Mouse (Mus musculus) gastrocnemius, adult 8-10 months (tissue): ENCODE measurements around the gene Me3. TPM values are rescaled to one million over a fixed set of nuclear protein-coding genes. Genes with fewer than 3 reads are reported as not detected.

Source experiments
- DNase-seq, 2 experiments: peaks; one replicate each; pipeline ENCODE4 v3.0.0; 2022; ENCODE audit warnings: low spot score in 2 of 2
- total RNA-seq, 4 experiments: library from RNA; stranded (reverse); gene quantifications; 2 replicates each; pipeline ENCODE4 v1.2.4; 2022

Gene Me3
- total RNA-seq, 4 experiments from 2014 or later, result 103 to 126 (median 115) TPM

DNA sequence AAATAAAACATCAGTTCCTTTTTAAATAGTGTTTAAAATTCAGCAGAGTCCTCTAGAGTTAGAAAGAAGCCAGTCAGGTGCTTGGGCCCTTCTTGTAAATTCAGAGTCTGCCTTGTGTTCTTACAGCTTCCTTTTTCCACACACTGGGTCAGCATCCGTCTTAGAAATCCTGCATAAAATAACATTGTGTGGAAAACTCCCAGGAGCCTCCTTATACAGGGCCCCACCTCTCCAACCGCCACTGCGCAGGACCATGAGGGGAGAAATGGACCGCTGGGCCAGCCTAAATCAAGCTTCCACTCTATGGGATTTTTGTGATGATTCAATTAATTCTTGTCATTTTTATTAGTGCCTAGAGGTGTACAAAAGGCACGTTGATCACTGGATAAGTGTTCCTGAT, 259.2 kb downstream of the Me3 start:
- no peak for DNase-seq

DNA sequence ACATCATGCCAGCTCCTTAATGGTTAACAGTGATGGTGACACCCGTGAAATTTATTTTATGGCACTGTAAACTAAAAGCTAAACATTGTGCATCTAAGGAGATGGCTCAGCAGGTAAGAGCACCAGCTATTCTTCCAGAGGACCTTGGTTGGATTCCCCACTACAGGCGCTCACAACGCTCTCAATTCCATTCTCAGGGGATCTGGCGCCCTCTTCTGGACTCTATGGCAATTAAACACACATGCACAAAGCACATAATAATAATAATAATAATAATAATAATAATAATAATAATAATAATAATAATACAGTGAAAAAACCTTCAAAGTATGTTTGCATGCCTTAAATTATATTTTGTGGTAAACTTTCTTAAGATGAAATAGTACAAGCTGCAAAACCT, 259.7 kb downstream of the Me3 start:
- no peak for DNase-seq

DNA sequence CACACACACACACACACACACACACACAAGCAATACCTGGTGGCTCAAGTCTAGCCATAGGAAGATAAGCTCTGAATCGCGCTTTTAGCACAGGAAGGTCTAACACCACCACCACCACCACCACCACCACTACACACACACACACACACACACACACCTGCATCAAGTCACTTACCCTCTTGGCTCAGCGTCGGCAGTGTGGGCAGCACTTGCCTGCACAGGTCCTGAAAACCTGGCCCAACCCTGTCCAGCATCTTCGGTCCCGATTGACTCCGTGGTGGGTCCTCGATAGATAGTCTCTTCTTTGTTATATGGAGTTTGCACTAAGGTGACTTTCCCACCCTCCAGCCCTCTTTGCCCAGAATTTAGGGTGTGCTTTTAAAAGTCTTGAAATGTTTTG, 270.8 kb downstream of the Me3 start:
- no peak for DNase-seq

DNA sequence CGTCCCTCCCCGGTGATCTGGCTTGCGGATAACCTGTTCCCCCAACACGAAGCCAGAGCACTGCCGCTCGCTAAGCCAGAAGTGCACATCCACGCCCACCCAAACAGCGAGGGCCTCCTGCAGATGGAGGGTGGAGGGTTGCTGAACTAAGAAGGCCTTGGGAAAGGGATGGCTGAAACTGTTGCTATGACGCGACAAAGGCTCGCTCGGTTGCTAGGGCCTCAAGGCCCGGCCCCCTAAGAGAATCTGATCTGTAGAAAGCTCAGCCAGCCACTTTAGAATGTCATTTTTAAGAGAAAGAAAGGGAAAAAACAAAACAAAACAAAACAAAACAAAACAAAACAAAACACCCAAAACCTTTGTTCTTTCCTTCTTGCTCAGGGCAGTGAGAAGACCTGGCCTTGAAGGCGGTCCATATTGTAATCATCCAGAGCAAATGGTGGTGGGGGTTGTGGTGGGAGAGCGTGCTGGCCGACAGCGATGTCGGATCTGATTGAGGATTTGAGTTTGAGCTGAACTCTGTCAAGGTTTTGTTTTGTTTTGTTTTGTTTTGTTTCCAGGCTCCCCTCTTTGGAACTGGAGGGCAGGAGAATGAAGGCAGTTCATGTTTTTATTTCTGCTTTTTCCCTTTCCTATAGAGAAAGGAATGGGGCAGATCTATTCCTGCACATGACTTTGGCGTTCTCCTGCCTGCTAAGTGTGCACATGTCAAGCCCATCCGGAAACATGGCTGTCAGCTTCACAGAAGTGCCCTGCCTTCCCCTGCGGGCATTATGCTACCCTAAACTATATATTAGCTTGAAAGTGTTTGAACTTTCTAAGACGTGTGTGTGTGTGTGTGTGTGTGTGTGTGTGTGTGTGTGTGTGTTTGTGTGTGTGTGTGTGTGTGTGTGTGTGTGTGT, 271.5 kb downstream of the Me3 start, which contains the start of gene Ccdc81:
TSS of gene Ccdc81 (minus strand) at position 188 of the 902 bp plus-strand sequence.
- DNase-seq, result no peak

Other genes with a start within 250 kb of the Me3 start
- gene Tmem135, start 228.2 kb upstream of the Me3 start, total RNA-seq, result 10 to 100 TPM; 13.9 to 18.6 (median 15.0) TPM
- 10 to 100 TPM; 16.8 to 33.2 (median 27.0) TPM for gene Fzd4, start 228.0 kb upstream of the Me3 start, total RNA-seq
- 10 to 100 TPM; 48.3 to 61.7 (median 58.2) TPM for gene Prss23, start 105.2 kb upstream of the Me3 start, total RNA-seq